Mouse (Mus musculus) bone marrow, adult 2 months (tissue): ENCODE measurements around the gene Casz1.

ENCODE experiments used
- CTCF ChIP-seq: fragments of 200-500 bp; IDR thresholded peaks from 2 replicates; pipeline ENCODE4 v1.5.1; 2011; ENCODE audit warnings: low read length, control low read depth; ENCODE audit not compliant: control insufficient read depth, insufficient read depth
- POLR2A ChIP-seq: fragments of 200-500 bp; IDR thresholded peaks from 2 replicates; pipeline ENCODE4 v1.6.1; 2011; ENCODE audit warnings: low read depth, mild to moderate bottlenecking, control low read depth, low read length, borderline replicate concordance; ENCODE audit not compliant: control insufficient read depth

DNA sequence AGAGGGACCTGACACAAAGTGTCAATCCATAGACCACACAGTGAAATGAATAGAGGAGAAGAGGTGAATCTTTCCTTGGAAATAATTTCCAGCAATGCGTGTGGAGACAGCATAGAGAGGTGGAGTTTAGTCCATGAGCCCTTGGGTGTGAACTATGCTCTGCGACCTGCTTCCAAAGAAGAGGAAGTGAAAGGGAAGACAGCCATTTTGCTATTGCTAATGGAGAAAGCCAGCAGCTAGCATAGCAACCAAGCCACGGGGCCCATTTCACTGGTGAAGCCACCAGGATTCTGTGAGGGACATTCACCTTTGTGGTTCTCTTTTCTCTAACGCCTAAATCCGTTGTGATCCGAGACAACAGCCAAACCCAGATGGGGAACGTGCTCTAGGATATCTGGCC lies 44.1 kb upstream of the Casz1 start:
- TF ChIP-seq POLR2A (no peak), CTCF (no peak)
